Mouse (Mus musculus) heart, postnatal 0 days (tissue): Measurements from ENCODE around the gene Nkx3-2. TPM values are rescaled to one million over a fixed set of nuclear protein-coding genes. Genes with fewer than 3 reads are reported as not detected.
A peak's percentile ranks its signal among the peaks of the same experiment; 100 is the strongest.

Source experiments
- ATAC-seq: fragments of 200-750 bp; cut with Nextera tagmentation; 2 replicates; pipeline ENCODE4 v1.8.0; 2017; ENCODE audit warnings: low read depth, moderate number of reproducible peaks, moderate library complexity; ENCODE audit not compliant: insufficient read depth
- DNase-seq: peaks from one replicate; pipeline ENCODE4 v3.0.0-alpha.2; 2016; ENCODE audit warnings: low spot score
- H3K27ac ChIP-seq: fragments of 300-500 bp; sonication (generic); 2 replicates; pipeline ENCODE4 v1.5.1; 2014; ENCODE audit warnings: low read depth, mild to moderate bottlenecking
- H3K27me3 ChIP-seq: fragments of 300-500 bp; sonication (generic); 2 replicates; pipeline ENCODE4 v1.6.1; 2014; ENCODE audit warnings: low read length, mixed read lengths; ENCODE audit not compliant: control insufficient read depth, insufficient read depth
- H3K36me3 ChIP-seq: fragments of 300-500 bp; sonication (generic); replicated peaks from 2 replicates; pipeline ENCODE4 v1.6.1; 2014; ENCODE audit warnings: low read length, mixed read lengths; ENCODE audit not compliant: control insufficient read depth, insufficient read depth
- H3K4me1 ChIP-seq: fragments of 300-500 bp; sonication (generic); 2 replicates; pipeline ENCODE4 v1.6.1; 2014; ENCODE audit warnings: antibody characterized with exemption; ENCODE audit not compliant: control insufficient read depth, insufficient read depth
- H3K4me2 ChIP-seq: fragments of 300-500 bp; sonication (generic); 2 replicates; pipeline ENCODE4 v1.6.1; 2014; ENCODE audit warnings: low read depth, mild to moderate bottlenecking, low read length, moderate library complexity
- H3K4me3 ChIP-seq: fragments of 300-500 bp; sonication (generic); 2 replicates; pipeline ENCODE4 v1.5.1; 2014; ENCODE audit warnings: low read depth, low read length
- H3K9ac ChIP-seq: fragments of 300-500 bp; sonication (generic); replicated peaks from 2 replicates; pipeline ENCODE4 v1.6.1; 2014; ENCODE audit warnings: low read depth, low read length, mixed read lengths
- H3K9me3 ChIP-seq: fragments of 300-500 bp; sonication (generic); replicated peaks from 2 replicates; pipeline ENCODE4 v1.6.1; 2016; ENCODE audit warnings: low read length; ENCODE audit not compliant: control insufficient read depth
- CTCF ChIP-seq: IDR thresholded peaks from 2 replicates; pipeline ENCODE4 v1.5.1; 2016; ENCODE audit warnings: antibody characterized with exemption, control low read depth, low read depth
- EP300 ChIP-seq: IDR thresholded peaks from 2 replicates; pipeline ENCODE4 v1.6.1; 2016; ENCODE audit warnings: antibody characterized with exemption, low read depth
- WGBS: fragments of 180-500 bp; shearing (Covaris S2); extraction: QIAGEN DNeasy Blood & Tissue Kit; methylation state at CpG from one replicate; pipeline ENCODE4 v1.1.7; 2014; 5-methylcytosine and 5-hydroxymethylcytosine counted together
- polyA plus RNA-seq: library from polyadenylated mRNA; unstranded; fragments of >200 nt; fragmentation: Nextera tagmentation; extraction: Ambion mirVana; gene quantifications from 2 replicates; pipeline ENCODE4 v1.2.1, GENCODE M21; 2015
- total RNA-seq: library from RNA; depleted of rRNA; stranded (reverse); fragments of >200 nt; gene quantifications from 2 replicates; pipeline ENCODE4 v1.2.3, GENCODE M21; 2014; ENCODE audit warnings: low replicate concordance

Nkx3-2 gene
- total and polyA plus RNA-seq, 2 experiments from 2014 or later = not detected

GRCm38 (mm10) chr5:41762141-41762946 lies 2.0 kb downstream of the Nkx3-2 start:
- TF ChIP-seq EP300 (no peak), CTCF (no peak)
- no peak for ATAC-seq
- Histone ChIP-seq H3K4me2 (no peak overlapping the region), H3K9ac (no peak overlapping the region), H3K4me1 (no peaks in the 10 kb centered on the region), H3K9me3 (no peaks in the 10 kb centered on the region), H3K27ac (no peak overlapping the region), H3K27me3 (peaks cover 97% of the 10 kb centered on the region), H3K4me3 (peak overlapping the region; percentile 22), H3K36me3 (no peaks in the 10 kb centered on the region)
- WGBS = 6% methylated on average over 27 of the region's 27 CpGs
- DNase-seq = no peak

DNA sequence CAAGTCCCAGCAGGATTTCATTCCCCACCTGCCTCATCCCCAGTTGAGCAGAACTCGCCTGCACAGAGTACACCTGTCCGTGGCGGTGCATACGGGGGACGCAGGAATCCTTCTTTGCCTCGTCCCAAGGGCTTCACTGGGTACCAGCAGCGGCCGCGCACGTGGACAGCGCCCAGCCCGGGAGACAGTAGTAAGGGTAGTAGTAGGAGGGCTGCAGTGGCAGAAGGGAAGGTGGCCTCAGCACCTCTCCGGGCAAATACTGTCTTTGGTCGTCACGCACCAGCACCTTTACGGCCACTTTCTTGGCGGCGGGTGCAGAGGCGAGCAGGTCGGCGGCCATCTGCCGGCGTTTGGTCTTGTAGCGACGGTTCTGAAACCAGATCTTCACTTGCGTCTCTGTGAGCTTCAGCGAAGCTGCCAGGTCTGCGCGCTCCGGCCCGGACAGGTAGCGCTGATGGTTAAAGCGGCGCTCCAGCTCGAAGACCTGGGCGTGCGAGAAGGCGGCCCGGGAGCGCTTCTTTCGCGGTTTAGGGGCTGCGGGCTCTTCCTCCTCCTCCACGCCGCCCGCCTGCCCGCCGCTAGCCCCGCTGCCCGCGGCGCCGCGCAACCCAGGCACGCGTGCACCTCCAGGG lies 2.7 kb downstream of the Nkx3-2 start:
- TF ChIP-seq CTCF = no peak
- no peak for TF ChIP-seq EP300
- 2% methylated on average over 56 of the region's 56 CpGs for WGBS
- Histone ChIP-seq H3K36me3 (no peaks in the 10 kb centered on the region), H3K4me2 (no peak overlapping the region; the same call in 1 of the 2 replicates), H3K9ac (no peak overlapping the region), H3K27me3 (peaks cover 97% of the 10 kb centered on the region), H3K4me3 (peak overlapping the region; percentile 22), H3K9me3 (no peaks in the 10 kb centered on the region), H3K27ac (no peak overlapping the region), H3K4me1 (no peaks in the 10 kb centered on the region)
- DNase-seq (no peak), ATAC-seq (no peak)

- WGBS = 6% methylated on average over 22 of the region's 22 CpGs
- Histone ChIP-seq H3K9me3 (no peaks in the 10 kb centered on the region), H3K36me3 (no peaks in the 10 kb centered on the region), H3K4me2 (no peak overlapping the region), H3K4me1 (no peaks in the 10 kb centered on the region), H3K4me3 (no peak overlapping the region), H3K9ac (no peak overlapping the region), H3K27ac (no peak overlapping the region), H3K27me3 (peaks cover 97% of the 10 kb centered on the region)
- TF ChIP-seq CTCF = no peak
- no peak for TF ChIP-seq EP300
- ATAC-seq = no peak
- no peak for DNase-seq
Measured at GRCm38 (mm10) chr5:41760831-41761508, 3.3 kb downstream of the Nkx3-2 start.

- no peak for TF ChIP-seq CTCF
- no peak for TF ChIP-seq EP300
- Histone ChIP-seq H3K4me2 (no peak overlapping the region), H3K27ac (no peak overlapping the region), H3K27me3 (peaks cover 97% of the 10 kb centered on the region), H3K9me3 (no peaks in the 10 kb centered on the region), H3K9ac (no peak overlapping the region), H3K4me3 (no peak overlapping the region), H3K4me1 (no peaks in the 10 kb centered on the region), H3K36me3 (no peaks in the 10 kb centered on the region)
- WGBS = 5% methylated on average over 8 of the region's 8 CpGs
- ATAC-seq = no peak
- no peak for DNase-seq
Measured at GRCm38 (mm10) chr5:41760071-41760470, 4.2 kb downstream of the Nkx3-2 start.

GRCm38 (mm10) chr5:41758671-41759639 lies 5.3 kb downstream of the Nkx3-2 start:
- H3K4me1 ChIP-seq = no peaks in the 10 kb centered on the region
- no peak overlapping the region for H3K4me3 ChIP-seq
- DNase-seq = no peak
- no peak overlapping the region for H3K27ac ChIP-seq
- 10% methylated on average over 19 of the region's 19 CpGs for WGBS
- H3K27me3 ChIP-seq = peaks cover 97% of the 10 kb centered on the region
- H3K36me3 ChIP-seq = no peaks in the 10 kb centered on the region
- H3K9me3 ChIP-seq = no peaks in the 10 kb centered on the region
- TF ChIP-seq CTCF = no peak
- TF ChIP-seq EP300 = no peak
- no peak for ATAC-seq
- no peak overlapping the region for H3K4me2 ChIP-seq
- no peak overlapping the region for H3K9ac ChIP-seq
